Mouse (Mus musculus) thymus, postnatal 36 days (tissue): ENCODE measurements around the gene Igsf8.

Experiments used
- DNase-seq, 2 experiments: peaks; one replicate each; pipeline ENCODE4 v3.0.0; 2022; ENCODE audit warnings: mixed read lengths in 2 of 2

The Igsf8 gene

GRCm38 (mm10) chr1:172305153-172305552 lies 43.7 kb downstream of the Igsf8 start:
- no peak for DNase-seq

DNA sequence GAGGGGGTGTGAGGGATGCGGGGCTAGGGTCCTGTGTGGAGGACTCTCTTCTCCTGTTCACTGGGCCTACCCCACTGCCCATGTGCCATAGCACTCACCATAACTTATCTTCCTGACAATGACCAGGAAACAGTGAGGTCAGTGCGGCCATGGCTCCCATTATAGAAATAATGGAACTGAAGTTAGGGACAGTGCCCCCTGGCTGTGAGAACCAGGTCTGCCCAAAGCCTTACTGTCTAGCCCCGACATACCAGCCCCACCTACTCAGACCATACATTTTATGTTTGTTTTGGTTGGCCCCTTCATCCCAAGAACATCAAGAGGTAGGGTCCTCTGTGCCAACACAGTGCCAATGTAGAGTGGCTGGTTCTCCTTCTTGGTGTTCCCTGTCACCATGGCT lies 44.2 kb downstream of the Igsf8 start:
- no peak for DNase-seq

GRCm38 (mm10) chr1:172306196-172306595 lies 44.8 kb downstream of the Igsf8 start:
- no peak for DNase-seq

DNA sequence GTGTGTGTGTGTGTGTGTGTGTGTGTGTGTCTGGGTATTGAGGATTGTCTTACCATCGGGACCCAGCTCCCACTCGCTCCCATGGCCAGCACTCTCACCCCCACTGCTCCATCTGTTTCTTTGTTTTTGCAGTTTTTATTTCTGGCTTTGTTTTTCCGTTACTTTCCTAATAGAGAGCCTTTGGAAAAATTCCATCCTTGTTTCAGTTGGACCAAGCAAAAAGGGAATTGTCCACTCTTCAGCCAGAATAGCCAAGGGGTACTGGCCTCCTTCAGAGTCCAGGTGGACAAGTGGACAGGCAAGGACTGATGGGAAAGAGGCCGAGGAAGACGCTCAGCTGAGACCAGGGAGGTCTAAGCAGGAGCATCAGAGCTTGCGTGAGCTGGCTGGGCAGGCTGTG lies 45.4 kb downstream of the Igsf8 start:
- no peak for DNase-seq

- no peak for DNase-seq
Observed at GRCm38 (mm10) chr1:172307936-172308335, 46.5 kb downstream of the Igsf8 start.

GRCm38 (mm10) chr1:172308409-172308808 lies 47.0 kb downstream of the Igsf8 start:
- no peak for DNase-seq

GRCm38 (mm10) chr1:172309699-172310398 lies 48.4 kb downstream of the Igsf8 start:
- peak; percentile 85 to 86 for DNase-seq

GRCm38 (mm10) chr1:172311248-172311906 lies 49.9 kb downstream of the Igsf8 start:
- peak; percentile 35 to 38 for DNase-seq

- DNase-seq, result peak; percentile 91 to 96
Observed at GRCm38 (mm10) chr1:172311921-172312767, 50.7 kb downstream of the Igsf8 start.

GRCm38 (mm10) chr1:172312768-172313561 lies 51.5 kb downstream of the Igsf8 start:
- DNase-seq, result no peak

DNA sequence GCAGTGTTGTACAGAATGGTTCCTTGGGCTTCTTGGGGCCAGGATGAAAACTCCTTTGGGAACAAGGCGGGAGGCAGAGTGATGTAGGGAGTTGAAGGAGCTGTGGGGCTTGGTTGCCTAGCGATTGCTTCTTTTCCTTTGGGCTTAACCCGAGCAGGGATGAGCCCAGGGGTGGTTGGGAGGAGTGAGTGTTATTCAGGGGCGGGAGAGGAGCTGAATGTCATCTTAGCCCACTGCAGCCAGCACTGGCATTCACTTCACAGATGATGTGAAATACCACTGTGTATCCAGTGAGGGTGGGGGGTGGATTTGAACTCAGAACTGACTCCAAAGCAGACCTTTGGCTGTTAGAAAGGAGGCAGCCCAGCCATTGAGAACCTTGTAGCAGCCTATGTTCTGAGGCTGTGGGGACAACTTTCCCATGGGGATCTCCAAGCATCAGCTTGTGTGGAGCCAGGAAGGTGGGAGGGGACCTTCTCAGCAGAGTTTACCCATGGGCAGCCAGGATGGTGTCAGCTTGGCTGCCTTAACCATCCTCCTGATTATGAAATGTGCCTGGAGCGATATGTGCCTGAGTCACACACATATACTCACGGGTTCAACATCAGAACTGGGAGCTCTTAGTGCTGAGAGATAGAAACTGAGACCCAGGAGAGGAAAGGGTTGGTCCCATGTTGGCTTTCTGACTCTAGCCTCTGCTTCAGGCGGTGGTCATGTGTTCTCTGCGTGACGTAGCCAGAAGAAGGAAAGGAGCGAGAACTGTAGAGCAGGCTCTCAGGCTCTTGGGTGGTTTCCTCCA lies 52.4 kb downstream of the Igsf8 start:
- DNase-seq, result no peak

DNA sequence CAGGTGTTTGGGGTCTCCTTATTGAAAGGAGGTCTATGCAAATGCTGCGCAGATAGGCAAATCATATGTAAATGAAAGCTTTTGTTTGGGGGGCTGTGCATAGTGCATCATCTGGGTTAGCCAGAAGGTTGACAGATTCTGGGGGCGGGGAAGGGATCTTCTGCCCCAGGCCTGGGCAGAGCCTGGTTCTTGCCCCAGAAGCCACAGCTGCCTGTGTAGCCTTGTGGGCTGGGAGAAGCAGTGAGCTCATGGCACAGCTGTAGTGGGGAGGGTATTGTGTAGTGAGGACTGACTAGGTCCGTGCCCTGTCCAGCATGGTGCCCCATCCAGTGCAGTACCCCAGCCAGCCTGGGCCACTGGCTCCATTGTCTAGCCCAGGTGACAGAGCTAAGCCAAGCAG lies 53.5 kb downstream of the Igsf8 start:
- no peak for DNase-seq

DNA sequence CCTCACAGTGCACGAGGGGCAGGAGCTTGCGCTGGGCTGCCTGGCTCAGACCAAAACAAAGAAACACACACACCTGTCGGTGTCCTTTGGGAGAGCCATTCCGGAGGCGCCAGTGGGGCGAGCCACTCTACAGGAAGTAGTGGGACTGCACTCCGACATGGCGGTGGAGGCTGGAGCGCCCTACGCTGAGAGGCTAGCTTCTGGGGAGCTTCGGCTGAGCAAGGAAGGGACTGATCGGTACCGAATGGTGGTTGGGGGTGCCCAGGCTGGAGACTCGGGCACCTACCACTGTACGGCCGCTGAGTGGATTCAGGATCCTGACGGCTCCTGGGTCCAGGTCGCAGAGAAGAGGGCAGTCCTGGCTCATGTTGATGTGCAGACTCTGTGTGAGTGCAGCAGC lies 56.0 kb downstream of the Igsf8 start:
- no peak for DNase-seq

GRCm38 (mm10) chr1:172317946-172318345 lies 56.5 kb downstream of the Igsf8 start:
- no peak for DNase-seq

GRCm38 (mm10) chr1:172318424-172319035 lies 57.1 kb downstream of the Igsf8 start:
- DNase-seq, result no peak

DNA sequence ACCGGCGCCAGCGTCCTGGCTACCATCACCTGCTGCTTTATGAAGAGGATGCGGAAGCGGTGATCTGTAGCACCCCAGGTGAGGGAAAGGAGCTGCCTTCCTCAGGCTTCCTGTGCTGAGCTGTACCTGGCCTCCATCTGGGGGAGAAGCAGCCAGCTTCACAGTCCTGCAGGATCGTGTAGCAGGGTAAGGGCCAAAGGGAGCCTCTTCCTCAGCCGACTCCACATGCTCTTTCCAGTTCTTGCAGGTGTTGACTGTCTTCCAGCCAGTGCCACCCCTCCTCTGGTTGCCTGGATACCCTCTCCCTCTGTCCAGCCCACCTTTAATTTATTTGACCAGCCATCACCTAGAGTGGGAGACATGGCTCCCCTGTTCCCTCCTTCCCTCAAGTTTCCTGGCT lies 57.9 kb downstream of the Igsf8 start:
- no peak for DNase-seq

DNA sequence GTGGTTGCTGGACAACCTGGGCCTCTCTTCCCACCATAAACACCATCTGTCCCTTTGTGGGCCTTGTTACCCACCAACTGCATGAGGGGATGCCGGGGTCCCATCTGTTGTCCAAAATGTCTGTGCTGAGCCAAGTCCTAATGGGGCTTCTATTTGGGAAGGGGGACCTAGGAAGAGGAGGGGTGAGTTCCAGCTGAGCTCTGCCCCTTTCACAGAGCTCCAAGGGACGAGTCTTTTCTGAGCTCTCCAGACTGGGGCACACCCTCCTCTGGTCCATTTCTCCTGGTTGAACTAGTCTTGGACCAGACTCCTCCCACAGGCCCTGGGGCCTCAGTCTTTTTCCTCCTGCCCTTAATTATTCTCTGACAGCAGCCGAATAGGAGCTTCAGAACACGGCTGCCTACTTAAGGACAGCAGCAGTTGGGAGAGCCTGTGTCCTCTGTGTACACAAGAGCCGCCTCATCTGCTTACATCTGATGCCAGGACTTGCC lies 58.5 kb downstream of the Igsf8 start:
- DNase-seq, result no peak

DNA sequence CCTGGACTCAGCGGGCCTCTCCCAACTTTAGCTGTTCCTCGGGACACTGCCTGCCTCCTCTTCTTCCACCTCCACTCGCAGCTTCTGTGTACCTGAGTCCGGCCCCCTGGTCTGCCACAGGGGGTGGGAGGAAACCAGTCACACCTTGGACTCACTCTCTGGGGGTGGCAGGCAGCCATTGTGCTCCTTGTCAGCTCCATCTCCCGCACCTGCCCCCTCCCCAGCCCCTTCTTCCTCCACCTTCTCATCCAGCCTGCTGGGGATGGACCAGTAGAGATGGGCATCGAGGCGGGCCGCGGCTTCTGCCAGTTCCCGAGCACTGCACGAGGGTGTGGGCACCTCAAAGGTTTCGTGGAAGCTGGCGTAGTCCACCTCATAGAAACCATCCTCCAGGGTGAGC lies 61.3 kb downstream of the Igsf8 start:
- DNase-seq, result no peak

DNA sequence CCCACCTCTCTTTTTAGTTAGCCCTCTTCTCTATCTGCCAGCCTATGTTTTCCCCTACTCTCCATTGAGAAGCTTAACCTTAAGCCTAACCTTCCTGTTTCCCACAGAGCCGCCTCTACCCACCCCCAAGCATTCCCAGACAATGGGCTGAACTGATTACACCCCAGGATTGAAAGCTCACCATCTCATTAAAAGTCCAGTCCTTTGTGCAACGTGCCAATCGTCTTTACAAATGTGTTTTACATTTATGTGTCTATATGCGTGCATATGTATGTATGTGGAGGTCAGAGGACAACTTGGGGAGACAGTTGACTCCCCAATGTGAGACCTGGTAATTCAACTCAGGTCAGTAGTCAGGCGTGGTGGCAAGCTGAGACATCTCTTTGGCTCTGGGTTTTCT lies 61.9 kb downstream of the Igsf8 start:
- DNase-seq, result no peak

- no peak for DNase-seq
Observed at GRCm38 (mm10) chr1:172323801-172324359, 62.4 kb downstream of the Igsf8 start.

GRCm38 (mm10) chr1:172324725-172325124 lies 63.3 kb downstream of the Igsf8 start:
- peak; percentile 59 to 65 for DNase-seq
